Mouse (Mus musculus): ENCODE data around the gene Ppp1r12a. TPM values are rescaled to one million over a fixed set of nuclear protein-coding genes. Genes with fewer than 3 reads are reported as not detected.
A peak's percentile ranks its signal among the peaks of the same experiment; 100 is the strongest.

Gene Ppp1r12a
- polyA plus RNA-seq, 1 experiment from 2014 or later, result 99.4 TPM

- no peak overlapping the region for H3K27ac ChIP-seq (ENCODE audit: low read length)
- H3K36me3 ChIP-seq (ENCODE audit: control insufficient read depth, insufficient read depth, low read length), result no peaks in the 10 kb centered on the region
- ATAC-seq (ENCODE audit: low read depth), result no peak
- no peak overlapping the region for H3K4me3 ChIP-seq (ENCODE audit: low read length)
- WGBS, result 72% methylated on average over 7 of the region's 7 CpGs
- no peak overlapping the region for H3K9ac ChIP-seq (ENCODE audit: low read length)
- no peaks in the 10 kb centered on the region for H3K9me3 ChIP-seq (ENCODE audit: control insufficient read depth, low read length)
- no peaks in the 10 kb centered on the region for H3K27me3 ChIP-seq (ENCODE audit: control insufficient read depth, insufficient read depth, low read depth, low read length)
- no peak overlapping the region for H3K4me2 ChIP-seq (ENCODE audit: low read depth, low read length)
- H3K4me1 ChIP-seq (replicated peaks; ENCODE audit: control insufficient read depth, insufficient read depth, low read length), result 0 out of 2 replicates have a peak, but pooled peaks cover 2% of the 10 kb centered on the region
These were observed 6.3 kb upstream of the Ppp1r12a start for GRCm38 (mm10) chr10:108155687-108156067.

DNA sequence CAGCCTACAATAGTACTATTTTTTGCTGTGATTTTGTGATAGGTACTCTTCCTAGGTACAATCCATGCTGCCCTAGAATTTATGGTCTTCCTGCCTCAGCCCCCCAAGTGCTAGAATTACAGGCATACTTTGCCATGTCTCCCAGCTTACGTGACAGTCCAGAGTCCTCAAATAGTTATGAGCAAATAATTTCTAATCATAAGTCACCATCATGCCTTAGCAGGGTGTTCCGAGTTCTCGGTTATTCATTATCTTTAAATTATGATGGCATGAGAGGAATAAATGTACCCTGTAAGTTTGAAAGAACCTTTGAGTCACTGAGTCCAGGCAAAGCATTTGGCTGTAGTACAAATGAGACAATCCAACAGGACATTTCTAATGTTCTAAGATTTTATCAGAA lies 5.9 kb upstream of the Ppp1r12a start:
- Histone ChIP-seq H3K27me3 (ENCODE audit: control insufficient read depth, insufficient read depth, low read depth, low read length) (no peaks in the 10 kb centered on the region), H3K9me3 (ENCODE audit: control insufficient read depth, low read length) (no peaks in the 10 kb centered on the region), H3K27ac (ENCODE audit: low read length) (no peak overlapping the region), H3K9ac (ENCODE audit: low read length) (no peak overlapping the region), H3K4me2 (ENCODE audit: low read depth, low read length) (no peak overlapping the region), H3K4me3 (ENCODE audit: low read length) (no peak overlapping the region), H3K36me3 (ENCODE audit: control insufficient read depth, insufficient read depth, low read length) (no peaks in the 10 kb centered on the region), H3K4me1 (replicated peaks; ENCODE audit: control insufficient read depth, insufficient read depth, low read length) (peaks cover 5% of the 10 kb centered on the region; the same call in 1 of the 2 replicates)
- no peak for ATAC-seq (ENCODE audit: low read depth)
- WGBS, result 76% methylated on average over 3 of the region's 3 CpGs

DNA sequence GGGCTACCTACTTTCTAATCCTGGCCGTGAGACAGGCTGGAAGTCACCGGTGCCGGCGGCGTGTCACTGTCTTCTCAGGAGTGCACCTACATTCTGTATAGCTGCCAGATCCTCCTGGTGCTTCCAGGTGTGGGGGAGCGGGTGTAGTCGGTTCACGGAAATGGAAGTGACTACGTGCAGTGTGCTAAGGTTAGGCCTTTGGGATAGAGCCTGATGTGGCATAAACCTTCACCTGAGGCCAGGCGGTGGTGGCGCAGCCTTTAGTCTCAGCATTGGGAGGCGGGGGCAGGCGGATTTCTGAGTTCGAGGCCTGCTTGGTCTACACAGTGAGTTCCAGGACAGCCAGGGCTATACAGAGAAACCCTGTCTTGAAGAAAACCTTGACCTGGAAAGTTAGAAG lies 3.0 kb upstream of the Ppp1r12a start:
- Histone ChIP-seq H3K27me3 (ENCODE audit: control insufficient read depth, insufficient read depth, low read depth, low read length) (no peaks in the 10 kb centered on the region), H3K9me3 (ENCODE audit: control insufficient read depth, low read length) (no peaks in the 10 kb centered on the region), H3K27ac (ENCODE audit: low read length) (no peak overlapping the region), H3K4me2 (ENCODE audit: low read depth, low read length) (no peak overlapping the region), H3K4me3 (ENCODE audit: low read length) (no peak overlapping the region), H3K9ac (ENCODE audit: low read length) (no peak overlapping the region), H3K36me3 (ENCODE audit: control insufficient read depth, insufficient read depth, low read length) (no peaks in the 10 kb centered on the region), H3K4me1 (replicated peaks; ENCODE audit: control insufficient read depth, insufficient read depth, low read length) (peaks cover 9% of the 10 kb centered on the region; the same call in 1 of the 2 replicates)
- WGBS, result 88% methylated on average over 14 of the region's 14 CpGs
- ATAC-seq (ENCODE audit: low read depth), result no peak

GRCm38 (mm10) chr10:108162297-108163020 lies 466 bp downstream of the Ppp1r12a start:
- Histone ChIP-seq H3K9ac (ENCODE audit: low read length) (peak overlapping the region; percentile 100), H3K36me3 (ENCODE audit: control insufficient read depth, insufficient read depth, low read length) (no peaks in the 10 kb centered on the region), H3K27ac (ENCODE audit: low read length) (peak overlapping the region; percentile 99), H3K4me3 (ENCODE audit: low read length) (peak overlapping the region; percentile 98), H3K4me2 (ENCODE audit: low read depth, low read length) (peak overlapping the region; percentile 72), H3K27me3 (ENCODE audit: control insufficient read depth, insufficient read depth, low read depth, low read length) (no peaks in the 10 kb centered on the region), H3K4me1 (replicated peaks; ENCODE audit: control insufficient read depth, insufficient read depth, low read length) (peaks cover 18% of the 10 kb centered on the region), H3K9me3 (ENCODE audit: control insufficient read depth, low read length) (no peaks in the 10 kb centered on the region)
- ATAC-seq (ENCODE audit: low read depth), result peak; percentile 21
- WGBS, result under 1% methylated on average over 55 of the region's 79 CpGs

- under 1% methylated on average over 12 of the region's 12 CpGs for WGBS
These were observed 1.0 kb downstream of the Ppp1r12a start for GRCm38 (mm10) chr10:108163021-108163410.

GRCm38 (mm10) chr10:108163451-108163850 lies 1.5 kb downstream of the Ppp1r12a start:
- H3K9ac ChIP-seq (ENCODE audit: low read length), result peak overlapping the region; percentile 100
- H3K4me3 ChIP-seq (ENCODE audit: low read length), result peak overlapping the region; percentile 98
- 7% methylated on average over 3 of the region's 3 CpGs for WGBS
- H3K4me1 ChIP-seq (replicated peaks; ENCODE audit: control insufficient read depth, insufficient read depth, low read length), result peaks cover 22% of the 10 kb centered on the region
- no peak for ATAC-seq (ENCODE audit: low read depth)
- peak overlapping the region; percentile 99 for H3K27ac ChIP-seq (ENCODE audit: low read length)
- H3K27me3 ChIP-seq (ENCODE audit: control insufficient read depth, insufficient read depth, low read depth, low read length), result no peaks in the 10 kb centered on the region
- H3K9me3 ChIP-seq (ENCODE audit: control insufficient read depth, low read length), result no peaks in the 10 kb centered on the region
- H3K36me3 ChIP-seq (ENCODE audit: control insufficient read depth, insufficient read depth, low read length), result no peaks in the 10 kb centered on the region
- peak overlapping the region; percentile 72 for H3K4me2 ChIP-seq (ENCODE audit: low read depth, low read length)

More at GRCm38 (mm10) chr10:108163021-108163410, 1.0 kb downstream of the Ppp1r12a start:
- Histone ChIP-seq H3K4me3 (ENCODE audit: low read length) (peak overlapping the region; percentile 98), H3K4me1 (replicated peaks; ENCODE audit: control insufficient read depth, insufficient read depth, low read length) (peaks cover 22% of the 10 kb centered on the region), H3K9ac (ENCODE audit: low read length) (peak overlapping the region; percentile 100), H3K9me3 (ENCODE audit: control insufficient read depth, low read length) (no peaks in the 10 kb centered on the region), H3K27ac (ENCODE audit: low read length) (peak overlapping the region; percentile 99), H3K36me3 (ENCODE audit: control insufficient read depth, insufficient read depth, low read length) (no peaks in the 10 kb centered on the region), H3K4me2 (ENCODE audit: low read depth, low read length) (peak overlapping the region; percentile 72), H3K27me3 (ENCODE audit: control insufficient read depth, insufficient read depth, low read depth, low read length) (no peaks in the 10 kb centered on the region)
- ATAC-seq (ENCODE audit: low read depth), result no peak

GRCm38 (mm10) chr10:108167823-108168222 lies 5.8 kb downstream of the Ppp1r12a start:
- Histone ChIP-seq H3K4me3 (ENCODE audit: low read length) (no peak overlapping the region), H3K27ac (ENCODE audit: low read length) (no peak overlapping the region), H3K9me3 (ENCODE audit: control insufficient read depth, low read length) (no peaks in the 10 kb centered on the region), H3K27me3 (ENCODE audit: control insufficient read depth, insufficient read depth, low read depth, low read length) (no peaks in the 10 kb centered on the region), H3K4me1 (replicated peaks; ENCODE audit: control insufficient read depth, insufficient read depth, low read length) (peaks cover 28% of the 10 kb centered on the region), H3K4me2 (ENCODE audit: low read depth, low read length) (no peak overlapping the region), H3K9ac (ENCODE audit: low read length) (no peak overlapping the region), H3K36me3 (ENCODE audit: control insufficient read depth, insufficient read depth, low read length) (no peaks in the 10 kb centered on the region)
- 0 out of 2 replicates have a peak, but pooled peaks have one; percentile 46 for ATAC-seq (ENCODE audit: low read depth)
- WGBS, result 66% methylated on average over 5 of the region's 5 CpGs

- Histone ChIP-seq H3K27ac (ENCODE audit: low read length) (no peak overlapping the region), H3K36me3 (ENCODE audit: control insufficient read depth, insufficient read depth, low read length) (no peaks in the 10 kb centered on the region), H3K27me3 (ENCODE audit: control insufficient read depth, insufficient read depth, low read depth, low read length) (no peaks in the 10 kb centered on the region), H3K4me2 (ENCODE audit: low read depth, low read length) (no peak overlapping the region), H3K9me3 (ENCODE audit: control insufficient read depth, low read length) (no peaks in the 10 kb centered on the region), H3K4me3 (ENCODE audit: low read length) (no peak overlapping the region), H3K4me1 (replicated peaks; ENCODE audit: control insufficient read depth, insufficient read depth, low read length) (peaks cover 15% of the 10 kb centered on the region), H3K9ac (ENCODE audit: low read length) (no peak overlapping the region)
- 62% methylated on average over 3 of the region's 3 CpGs for WGBS
- ATAC-seq (ENCODE audit: low read depth), result no peak
These were observed 8.8 kb downstream of the Ppp1r12a start for GRCm38 (mm10) chr10:108170818-108171217.

DNA sequence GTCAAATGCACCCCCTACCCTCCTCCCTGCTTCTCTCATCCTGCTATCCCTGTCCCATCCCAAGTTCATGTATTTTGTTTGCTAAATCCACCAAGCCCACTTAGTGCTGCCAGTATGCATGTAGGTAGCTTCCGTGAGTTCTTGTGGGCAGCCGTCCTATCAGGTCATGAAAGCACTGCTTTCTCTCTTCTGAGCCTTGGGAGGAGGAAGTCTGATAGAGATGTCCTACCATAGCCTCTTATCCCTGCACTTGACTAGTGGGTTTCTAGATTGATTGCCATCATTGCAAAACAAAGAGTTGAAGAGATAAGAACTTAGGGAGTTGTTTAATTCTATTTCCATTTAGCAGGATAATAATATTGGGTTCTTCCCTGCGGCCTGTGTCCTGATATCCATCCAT lies 9.6 kb downstream of the Ppp1r12a start:
- no peaks in the 10 kb centered on the region for H3K36me3 ChIP-seq (ENCODE audit: control insufficient read depth, insufficient read depth, low read length)
- H3K9ac ChIP-seq (ENCODE audit: low read length), result no peak overlapping the region
- no peak for ATAC-seq (ENCODE audit: low read depth)
- H3K27ac ChIP-seq (ENCODE audit: low read length), result no peak overlapping the region
- H3K27me3 ChIP-seq (ENCODE audit: control insufficient read depth, insufficient read depth, low read depth, low read length), result no peaks in the 10 kb centered on the region
- H3K9me3 ChIP-seq (ENCODE audit: control insufficient read depth, low read length), result no peaks in the 10 kb centered on the region
- 77% methylated on average over 3 of the region's 3 CpGs for WGBS
- H3K4me3 ChIP-seq (ENCODE audit: low read length), result no peak overlapping the region
- no peak overlapping the region for H3K4me2 ChIP-seq (ENCODE audit: low read depth, low read length)
- H3K4me1 ChIP-seq (replicated peaks; ENCODE audit: control insufficient read depth, insufficient read depth, low read length), result peaks cover 15% of the 10 kb centered on the region
